Mouse (Mus musculus): ENCODE data around the gene Nosip. TPM values are rescaled to one million over a fixed set of nuclear protein-coding genes. Genes with fewer than 3 reads are reported as not detected.
"Not testable (repeated sequence)": the region's sequence is repeated elsewhere in the genome, so short reads cannot be mapped to it uniquely, and the experiment has no call there.

Gene Nosip
- total and polyA plus RNA-seq, 2 experiments from 2014 or later: 74.3 to 76.4 TPM

DNA sequence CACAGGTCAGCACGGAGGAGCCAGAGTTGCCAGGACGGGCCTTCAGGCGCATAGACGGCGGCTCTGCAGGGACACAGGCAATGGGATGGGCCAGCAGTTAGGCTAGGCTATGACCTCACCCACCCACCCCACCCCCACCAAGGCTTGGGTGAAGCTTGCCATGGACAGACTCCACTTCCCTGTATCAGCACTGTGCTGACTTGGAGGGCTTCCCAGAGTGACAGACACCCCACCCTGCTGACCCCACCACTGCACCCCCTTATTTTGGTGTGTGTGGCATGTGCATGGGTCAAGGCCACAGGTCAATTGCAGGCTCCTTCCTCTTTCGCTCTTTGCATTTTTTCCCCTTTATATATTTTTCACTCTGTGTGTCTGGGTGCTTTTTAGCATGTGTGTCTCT lies 33.1 kb downstream of the Nosip start:
- no peaks in the 10 kb centered on the region for H3K4me1 ChIP-seq (ENCODE audit: insufficient read depth)

DNA sequence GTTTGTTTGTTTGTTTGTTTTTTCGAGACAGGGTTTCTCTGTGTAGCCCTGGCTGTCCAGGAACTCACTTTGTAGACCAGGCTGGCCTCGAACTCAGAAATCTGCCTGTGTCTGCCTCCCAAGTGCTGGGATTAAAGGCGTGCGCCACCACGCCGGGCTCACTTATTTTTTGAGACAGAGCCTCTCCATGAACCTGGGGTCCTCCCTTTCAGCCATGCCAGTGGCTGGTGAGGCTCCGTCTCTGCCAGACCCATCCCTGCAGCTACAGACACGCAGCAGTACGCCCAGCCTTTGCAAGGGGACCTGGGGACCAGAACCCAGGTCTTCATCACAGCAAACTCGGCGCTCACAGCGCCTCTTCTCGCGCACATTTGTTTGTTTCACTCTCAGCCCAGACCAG lies 33.7 kb downstream of the Nosip start:
- ATAC-seq; H3K27me3 ChIP-seq (ENCODE audit: insufficient read depth, low read length); H3K4me2 ChIP-seq (ENCODE audit: low read depth); H3K9me3 ChIP-seq (ENCODE audit: low read length); H3K4me3 ChIP-seq (ENCODE audit: low read depth, low read length); H3K4me1 ChIP-seq (ENCODE audit: insufficient read depth); DNase-seq; H3K36me3 ChIP-seq (ENCODE audit: insufficient read depth); H3K27ac ChIP-seq (ENCODE audit: low read depth, low read length); H3K9ac ChIP-seq: not testable (repeated sequence)
- 91% methylated on average over 14 of the region's 14 CpGs for WGBS

More for the DNA sequence above, 33.1 kb downstream of the Nosip start:
- ATAC-seq: no peak
- Histone ChIP-seq H3K4me2 (ENCODE audit: low read depth) (no peak overlapping the region), H3K9me3 (ENCODE audit: low read length) (no peaks in the 10 kb centered on the region), H3K27me3 (ENCODE audit: insufficient read depth, low read length) (no peaks in the 10 kb centered on the region), H3K27ac (ENCODE audit: low read depth, low read length) (no peak overlapping the region), H3K9ac (no peak overlapping the region), H3K4me3 (ENCODE audit: low read depth, low read length) (no peak overlapping the region), H3K36me3 (ENCODE audit: insufficient read depth) (no peaks in the 10 kb centered on the region)
- no peak for DNase-seq
- TF ChIP-seq CTCF (IDR thresholded peaks at IDR 0.05; ENCODE audit: low read depth): no peak
- 85% methylated on average over 6 of the region's 6 CpGs for WGBS

DNA sequence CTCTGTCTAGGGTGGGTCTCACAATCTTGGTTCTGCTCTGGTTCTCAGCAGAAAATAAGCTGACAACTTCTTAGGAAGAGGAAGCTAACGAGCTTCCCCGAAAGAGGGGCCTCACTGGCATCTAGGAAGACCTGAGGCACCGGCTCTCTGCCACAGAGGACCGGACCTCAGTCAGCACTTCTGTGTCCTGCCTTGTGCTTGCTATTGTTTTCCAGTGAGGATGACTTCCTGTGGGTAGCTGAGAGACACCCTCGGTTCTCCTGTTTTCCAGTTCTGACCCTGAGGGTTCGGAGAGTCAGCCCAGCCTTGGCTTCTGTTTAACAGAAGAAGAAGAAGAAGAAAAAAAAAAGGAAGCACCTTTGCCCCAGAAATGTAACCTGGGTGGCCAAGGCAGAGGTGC lies 35.2 kb downstream of the Nosip start:
- no peak for ATAC-seq
- DNase-seq: no peak
- H3K9me3 ChIP-seq (ENCODE audit: low read length): no peaks in the 10 kb centered on the region
- no peak overlapping the region for H3K4me2 ChIP-seq (ENCODE audit: low read depth)
- no peak for TF ChIP-seq CTCF (IDR thresholded peaks at IDR 0.05; ENCODE audit: low read depth)
- H3K36me3 ChIP-seq (ENCODE audit: insufficient read depth): no peaks in the 10 kb centered on the region
- 52% methylated on average over 6 of the region's 6 CpGs for WGBS
- no peak overlapping the region for H3K4me3 ChIP-seq (ENCODE audit: low read depth, low read length)
- no peaks in the 10 kb centered on the region for H3K4me1 ChIP-seq (ENCODE audit: insufficient read depth)
- H3K27ac ChIP-seq (ENCODE audit: low read depth, low read length): no peak overlapping the region
- no peaks in the 10 kb centered on the region for H3K27me3 ChIP-seq (ENCODE audit: insufficient read depth, low read length)
- no peak overlapping the region for H3K9ac ChIP-seq

DNA sequence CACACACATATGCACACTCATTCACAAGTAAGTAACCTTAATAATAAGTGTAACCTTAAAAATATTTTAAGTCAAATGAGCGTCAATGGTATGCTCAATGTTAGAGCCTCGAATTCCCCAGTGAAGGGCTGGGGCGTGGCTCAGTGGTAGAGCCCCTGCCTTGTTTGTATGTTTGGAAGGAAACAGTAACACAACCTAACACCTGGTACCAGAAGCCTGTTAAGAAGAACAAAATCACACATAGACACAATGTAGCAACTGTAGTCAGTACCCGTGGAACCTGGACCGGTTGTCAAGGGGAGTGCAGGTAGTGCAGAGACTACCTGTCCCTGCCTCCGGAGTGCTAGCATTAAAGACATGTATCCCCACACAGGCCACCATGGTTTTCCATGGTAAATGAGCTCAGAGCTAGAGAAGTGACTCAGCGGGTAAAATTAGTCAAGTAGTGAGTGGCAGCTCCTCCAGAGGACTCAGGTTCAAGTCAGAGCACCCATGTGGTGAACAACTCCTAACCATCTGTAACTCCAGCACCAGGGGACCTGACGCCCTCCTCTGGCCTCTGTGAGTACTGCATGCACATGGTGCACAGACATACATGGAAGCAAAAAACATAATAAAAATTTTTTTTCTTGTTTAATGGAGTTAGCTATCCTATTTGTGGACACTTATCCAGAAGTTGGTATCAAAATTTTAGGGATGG lies 36.5 kb downstream of the Nosip start:
- Histone ChIP-seq H3K36me3 (ENCODE audit: insufficient read depth) (no peaks in the 10 kb centered on the region), H3K9ac (no peak overlapping the region), H3K4me3 (ENCODE audit: low read depth, low read length) (no peak overlapping the region), H3K4me1 (ENCODE audit: insufficient read depth) (no peaks in the 10 kb centered on the region), H3K4me2 (ENCODE audit: low read depth) (no peak overlapping the region), H3K27ac (ENCODE audit: low read depth, low read length) (no peak overlapping the region), H3K9me3 (ENCODE audit: low read length) (no peaks in the 10 kb centered on the region), H3K27me3 (ENCODE audit: insufficient read depth, low read length) (no peaks in the 10 kb centered on the region)
- DNase-seq: no peak
- ATAC-seq: no peak
- 91% methylated on average over 8 of the region's 8 CpGs for WGBS
- TF ChIP-seq CTCF (IDR thresholded peaks at IDR 0.05; ENCODE audit: low read depth): peak; percentile 23

DNA sequence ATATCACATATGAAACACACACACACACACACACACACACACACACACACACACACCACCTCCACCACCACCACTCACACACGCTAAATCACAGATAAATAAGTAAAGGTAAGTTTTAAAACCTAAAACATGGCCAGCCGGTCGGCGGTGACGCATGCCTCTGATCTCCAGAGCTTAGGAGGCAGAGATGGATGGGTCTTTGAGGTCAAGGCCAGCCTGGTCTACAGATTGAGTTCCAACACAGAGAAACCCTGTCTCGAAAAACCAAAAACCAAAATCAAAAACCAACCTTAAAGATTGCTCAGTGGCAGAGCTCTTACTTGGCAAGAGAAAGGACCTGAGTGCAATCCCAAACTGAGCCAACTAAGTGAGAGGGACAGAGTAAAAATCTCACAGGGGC lies 37.8 kb downstream of the Nosip start:
- Histone ChIP-seq H3K4me3 (ENCODE audit: low read depth, low read length) (no peak overlapping the region), H3K4me1 (ENCODE audit: insufficient read depth) (no peaks in the 10 kb centered on the region), H3K4me2 (ENCODE audit: low read depth) (no peak overlapping the region), H3K27me3 (ENCODE audit: insufficient read depth, low read length) (no peaks in the 10 kb centered on the region), H3K9me3 (ENCODE audit: low read length) (no peaks in the 10 kb centered on the region), H3K36me3 (ENCODE audit: insufficient read depth) (no peaks in the 10 kb centered on the region), H3K27ac (ENCODE audit: low read depth, low read length) (no peak overlapping the region), H3K9ac (no peak overlapping the region)
- TF ChIP-seq CTCF (IDR thresholded peaks at IDR 0.05; ENCODE audit: low read depth): no peak
- ATAC-seq: no peak
- no peak for DNase-seq
- 92% methylated on average over 6 of the region's 6 CpGs for WGBS

DNA sequence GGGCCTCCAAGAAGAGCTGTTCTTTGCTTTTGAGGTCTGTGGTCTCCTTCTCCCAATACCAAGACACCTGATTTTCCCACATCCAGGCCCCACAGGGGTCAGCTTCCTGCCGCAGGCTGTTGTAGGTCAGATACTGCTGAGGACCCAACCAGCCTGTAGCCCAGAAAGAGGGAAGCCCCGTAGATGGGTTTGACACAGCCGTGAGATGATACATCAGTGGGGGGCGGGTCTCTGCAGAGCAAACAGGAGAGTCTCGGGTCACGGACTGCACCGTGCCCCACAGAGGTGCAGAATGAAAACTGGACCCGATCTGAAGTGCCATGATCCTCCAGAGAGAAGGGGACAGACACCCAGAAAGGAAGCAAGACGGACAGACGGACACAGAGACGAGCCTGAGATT lies 40.2 kb downstream of the Nosip start:
- WGBS: 83% methylated on average over 11 of the region's 11 CpGs
- H3K36me3 ChIP-seq (ENCODE audit: insufficient read depth): no peaks in the 10 kb centered on the region

DNA sequence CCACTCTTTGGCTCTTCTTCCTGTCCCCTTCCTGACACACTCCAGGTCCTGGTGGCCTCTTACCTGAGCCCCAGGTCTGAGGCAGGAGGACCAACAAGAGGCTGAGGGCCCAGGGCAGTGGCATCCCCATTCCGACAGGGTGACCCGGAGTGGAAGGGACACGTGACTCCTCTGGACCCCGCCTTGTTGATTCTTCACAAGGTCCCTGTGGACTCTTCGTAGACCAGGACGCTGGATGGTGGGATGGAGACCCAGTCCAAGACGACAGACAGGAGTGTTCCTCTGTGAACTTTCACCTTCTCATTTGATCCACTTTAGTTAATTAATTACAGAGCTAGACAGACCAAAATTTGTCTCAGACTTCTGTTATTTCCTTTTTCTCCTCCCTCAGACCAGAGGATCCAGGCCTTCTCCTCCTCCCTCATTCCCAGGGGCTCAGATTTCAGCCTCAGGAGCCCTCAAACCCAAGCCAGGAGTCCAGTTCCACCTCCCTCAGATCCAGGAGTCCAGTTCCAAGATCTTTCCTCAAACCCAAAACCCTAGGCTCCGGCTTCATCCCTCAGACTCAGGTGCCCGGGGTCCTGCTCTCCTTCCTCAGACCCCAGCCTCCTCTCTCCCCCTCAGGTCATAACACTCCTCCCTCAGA lies 40.8 kb downstream of the Nosip start:
- H3K9me3 ChIP-seq (ENCODE audit: low read length): no peaks in the 10 kb centered on the region
- 0 out of 2 replicates have a peak overlapping the region, but pooled peaks have one; percentile 13 for H3K4me2 ChIP-seq (ENCODE audit: low read depth)
- H3K4me3 ChIP-seq (ENCODE audit: low read depth, low read length): no peak overlapping the region
- no peak overlapping the region for H3K27ac ChIP-seq (ENCODE audit: low read depth, low read length)
- DNase-seq (no peak), ATAC-seq (no peak)
- TF ChIP-seq CTCF (IDR thresholded peaks at IDR 0.05; ENCODE audit: low read depth): no peak
- H3K9ac ChIP-seq: no peak overlapping the region
- no peaks in the 10 kb centered on the region for H3K27me3 ChIP-seq (ENCODE audit: insufficient read depth, low read length)
- 81% methylated on average over 9 of the region's 9 CpGs for WGBS
- no peaks in the 10 kb centered on the region for H3K36me3 ChIP-seq (ENCODE audit: insufficient read depth)
- H3K4me1 ChIP-seq (ENCODE audit: insufficient read depth): no peaks in the 10 kb centered on the region

More for the DNA sequence above, 40.2 kb downstream of the Nosip start:
- Histone ChIP-seq H3K4me3 (ENCODE audit: low read depth, low read length) (no peak overlapping the region), H3K4me1 (ENCODE audit: insufficient read depth) (no peaks in the 10 kb centered on the region), H3K27me3 (ENCODE audit: insufficient read depth, low read length) (no peaks in the 10 kb centered on the region), H3K9me3 (ENCODE audit: low read length) (no peaks in the 10 kb centered on the region), H3K27ac (ENCODE audit: low read depth, low read length) (no peak overlapping the region), H3K4me2 (ENCODE audit: low read depth) (no peak overlapping the region), H3K9ac (no peak overlapping the region)
- DNase-seq (no peak), ATAC-seq (no peak)
- no peak for TF ChIP-seq CTCF (IDR thresholded peaks at IDR 0.05; ENCODE audit: low read depth)
